Mouse (Mus musculus) spleen, postnatal 4 days (tissue): ENCODE measurements around the gene Ubiad1.
A peak's percentile ranks its signal among the peaks of the same experiment; 100 is the strongest.

Source experiments
- DNase-seq, 2 experiments: peaks; one replicate each; pipeline ENCODE4 v3.0.0; 2022; ENCODE audit warnings: low spot score in 2 of 2

Ubiad1 gene

DNA sequence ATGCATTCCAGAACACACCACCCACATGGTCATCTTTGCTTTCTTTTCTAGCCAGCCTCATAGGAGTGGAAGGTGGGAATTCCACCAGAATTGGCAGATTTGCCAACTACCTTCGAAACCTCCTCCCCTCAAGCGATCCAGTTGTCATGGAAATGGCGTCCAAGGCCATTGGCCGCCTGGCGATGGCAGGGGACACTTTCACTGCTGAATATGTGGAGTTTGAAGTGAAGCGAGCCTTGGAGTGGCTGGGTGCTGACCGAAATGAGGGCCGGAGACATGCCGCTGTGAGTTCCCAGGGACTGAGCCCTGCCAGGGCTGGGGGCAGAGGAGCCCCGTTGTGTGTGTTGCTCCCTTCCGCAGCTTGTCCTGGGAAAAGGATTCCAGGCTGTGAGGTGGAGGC lies 9.1 kb upstream of the Ubiad1 start:
- DNase-seq = no peak

DNA sequence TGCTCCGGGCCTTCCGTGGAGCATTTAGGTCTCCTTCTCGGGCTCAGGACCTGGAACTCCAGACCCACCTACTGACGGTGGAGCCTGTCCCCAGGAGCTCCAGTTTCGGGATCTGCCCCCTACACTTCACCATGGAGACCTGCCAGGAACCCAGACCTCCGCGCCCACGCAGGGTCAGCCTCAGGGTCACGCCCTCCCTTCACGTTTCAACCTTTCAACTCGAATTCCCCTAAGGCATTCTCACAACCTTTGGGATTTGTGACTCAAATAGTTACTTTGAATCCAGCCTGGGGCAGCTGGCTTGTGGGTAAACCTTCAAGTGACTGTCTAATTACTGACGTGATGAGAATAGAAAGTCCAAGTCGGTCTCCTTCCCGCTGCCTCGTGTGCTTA lies 4.3 kb upstream of the Ubiad1 start:
- peak in 1 of 2 experiments; percentile 44 for DNase-seq

DNA sequence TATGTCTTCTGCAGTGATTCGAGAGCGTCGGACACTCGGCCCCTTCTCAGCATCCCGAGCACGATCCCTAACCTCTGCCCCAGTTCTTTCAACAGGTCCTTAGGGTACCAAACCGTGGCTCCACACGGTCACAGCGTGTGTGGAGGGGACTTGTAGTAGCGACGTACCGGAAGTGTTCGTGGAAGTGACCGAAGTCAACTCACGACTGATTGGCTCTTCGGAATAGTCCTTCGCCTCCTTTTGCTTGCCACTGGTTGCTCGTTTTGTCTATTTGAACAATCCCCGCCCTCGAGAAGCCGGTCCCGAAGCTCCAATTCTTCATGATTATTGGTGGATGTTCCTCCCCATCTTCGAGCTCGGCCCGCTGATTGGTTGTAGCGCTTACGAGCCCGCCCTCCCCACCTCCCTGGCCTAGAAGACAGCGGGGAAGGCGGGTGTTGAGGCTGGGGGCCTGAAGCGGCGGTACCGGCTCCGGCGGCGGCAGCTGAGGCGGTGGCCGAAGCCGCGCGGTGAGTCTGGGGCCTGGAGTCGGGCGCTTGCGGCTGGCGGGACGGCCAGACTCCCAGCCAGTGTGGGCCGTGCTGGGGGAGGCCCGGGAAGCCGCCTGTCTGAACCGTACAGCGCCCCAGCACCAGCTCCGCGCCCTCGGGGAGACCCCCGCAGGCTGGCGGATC lies 3.7 kb upstream of the Ubiad1 start, which contains the start of gene Mtor:
TSS of gene Mtor (plus strand) at position 433 of the 674 bp plus-strand sequence.
- peak; percentile 93 to 95 for DNase-seq

DNA sequence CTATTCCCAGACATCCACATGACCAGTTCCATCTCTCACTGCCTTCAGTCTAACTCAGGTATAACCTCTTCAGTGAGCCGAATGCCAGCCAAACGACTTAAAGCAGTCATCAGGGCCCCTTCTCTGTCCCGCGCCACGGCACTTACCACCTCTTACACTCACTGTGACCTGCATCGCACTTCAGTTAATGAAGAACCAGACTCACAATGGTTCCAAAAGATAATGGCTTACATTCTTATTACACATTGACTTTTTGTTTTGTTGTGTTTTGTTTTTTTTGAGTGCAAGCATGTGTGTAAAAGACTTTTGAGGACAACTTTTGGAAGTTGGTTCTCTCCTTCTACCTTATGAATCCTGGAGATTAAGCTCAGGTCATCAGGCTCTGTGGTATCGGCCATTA lies 2.0 kb downstream of the Ubiad1 start:
- DNase-seq = no peak

DNA sequence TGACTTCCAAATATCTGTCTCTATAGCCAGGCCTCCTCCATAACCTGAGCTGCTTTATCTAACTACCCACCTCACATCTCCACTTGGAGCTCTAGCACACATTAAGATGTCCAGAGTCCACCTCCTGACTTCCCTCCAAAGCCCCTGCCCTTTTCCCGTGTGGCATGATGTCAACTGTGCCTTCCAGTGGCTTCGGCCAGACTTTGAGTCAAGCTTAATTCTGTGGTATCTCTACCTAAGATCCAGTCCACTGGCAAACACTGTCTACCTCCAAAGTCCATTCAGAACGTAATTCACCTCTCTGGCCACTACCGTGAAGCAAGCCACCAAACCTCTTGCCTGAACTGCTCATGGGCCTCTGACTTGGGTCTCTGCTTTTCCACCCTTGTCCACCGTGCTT lies 2.6 kb downstream of the Ubiad1 start:
- no peak for DNase-seq

DNA sequence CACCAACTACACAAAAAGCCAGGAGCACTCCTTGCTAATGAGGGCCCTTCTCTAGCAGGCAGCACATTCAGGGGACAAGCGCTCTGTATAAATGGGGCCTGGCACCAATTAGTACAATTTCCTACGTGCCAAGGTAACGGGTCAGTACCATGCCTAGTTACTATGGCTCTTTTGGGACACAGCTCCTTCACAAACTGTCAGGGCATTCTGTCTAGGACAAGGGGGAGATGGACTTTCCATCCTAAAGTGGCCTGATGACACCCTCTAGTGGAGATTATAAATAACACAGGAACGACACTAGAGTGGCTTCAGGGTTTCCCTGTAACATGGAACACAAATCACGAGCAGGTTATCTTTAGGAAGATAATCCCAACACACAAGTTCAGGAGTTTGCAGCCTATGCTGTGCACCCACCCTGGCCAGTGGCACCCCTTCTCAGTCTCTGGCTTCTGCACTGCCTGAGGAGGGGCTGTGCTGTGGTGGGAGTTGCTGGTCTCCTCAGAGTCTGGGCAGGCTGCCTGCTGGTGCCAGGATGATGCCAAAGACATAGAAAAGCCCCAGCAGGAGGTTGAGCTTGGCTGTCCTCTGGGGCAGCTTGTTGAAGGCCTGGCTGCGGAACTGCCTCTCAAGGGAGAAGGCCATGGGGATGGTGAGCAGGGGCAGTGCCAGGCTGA lies 8.8 kb downstream of the Ubiad1 start:
- no peak for DNase-seq

DNA sequence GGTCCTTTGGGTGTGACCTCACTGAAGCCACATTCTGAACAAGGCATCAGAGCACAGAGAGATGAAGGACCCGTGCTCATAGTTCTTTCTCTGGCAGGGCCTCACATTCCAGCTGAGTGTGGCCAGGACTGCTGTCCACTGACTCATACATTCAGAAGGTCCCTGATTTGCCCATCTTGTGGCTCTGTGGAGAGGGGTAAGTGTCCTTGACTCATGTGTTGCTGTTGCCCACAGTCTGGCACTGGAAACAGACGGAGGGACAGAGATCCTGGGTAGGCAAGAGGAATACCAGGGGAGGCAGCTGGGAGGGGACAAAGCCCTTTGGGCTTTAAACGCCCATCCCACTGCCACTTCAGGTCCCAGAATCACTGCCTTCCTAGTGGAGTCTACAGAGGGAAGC lies 9.5 kb downstream of the Ubiad1 start:
- DNase-seq = no peak

DNA sequence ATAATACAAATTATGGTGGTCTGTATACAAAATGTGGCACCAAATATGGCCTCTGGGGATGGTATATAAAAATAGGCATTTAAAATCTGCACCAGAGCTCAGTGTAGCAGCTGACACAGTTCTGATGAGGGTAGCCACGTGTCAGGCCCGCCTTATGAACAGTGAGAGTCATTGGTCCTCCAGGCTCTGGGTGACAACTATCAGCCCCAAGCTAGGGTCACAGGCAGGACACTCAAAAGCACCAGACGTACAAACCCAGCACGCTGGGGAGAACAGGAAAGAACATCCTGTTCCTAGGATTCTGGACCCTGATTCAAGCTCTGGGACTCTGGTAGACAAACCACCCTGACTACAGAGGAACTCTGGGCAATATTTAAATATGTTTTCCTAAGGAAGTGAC lies 10.0 kb downstream of the Ubiad1 start:
- DNase-seq = no peak

DNA sequence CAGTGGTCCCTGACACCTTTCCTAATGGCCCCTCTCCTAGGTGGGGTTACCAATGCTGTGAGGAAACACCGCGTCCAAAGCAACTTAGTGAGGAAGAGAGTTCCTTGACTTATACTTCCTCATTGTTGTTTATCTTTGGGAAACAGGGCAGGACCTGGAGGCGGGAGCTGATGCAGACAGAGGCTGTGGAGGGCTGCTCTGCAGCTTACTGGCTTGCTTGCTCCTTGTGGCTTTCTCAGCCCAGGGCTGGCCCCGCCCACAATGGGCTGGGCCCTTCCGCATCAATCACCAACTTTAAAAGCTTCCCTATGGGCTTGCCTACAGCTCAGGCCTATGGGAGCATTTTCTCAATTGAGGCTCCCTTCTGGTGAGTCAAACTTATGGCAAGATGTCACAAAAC lies 10.8 kb downstream of the Ubiad1 start:
- no peak for DNase-seq

DNA sequence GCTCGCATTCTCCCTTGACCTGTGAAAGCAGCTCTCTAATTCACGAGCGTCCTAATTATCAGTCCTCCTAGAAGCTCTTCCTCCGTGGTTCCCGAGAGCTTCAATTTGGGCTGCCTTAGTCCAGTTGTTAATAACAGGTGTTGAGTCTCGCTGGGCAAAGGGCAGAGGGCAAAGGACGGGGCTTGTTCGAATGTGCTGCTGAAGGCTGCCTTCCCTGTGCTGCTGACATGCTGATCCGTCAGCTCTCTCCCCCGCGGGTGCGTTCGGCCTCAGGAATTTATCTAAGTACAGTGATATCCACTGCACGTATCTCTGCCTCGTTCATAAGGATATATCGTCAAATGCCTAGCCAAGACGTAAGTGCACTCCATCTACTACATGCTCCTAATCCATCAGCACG lies 11.2 kb downstream of the Ubiad1 start:
- DNase-seq = no peak

DNA sequence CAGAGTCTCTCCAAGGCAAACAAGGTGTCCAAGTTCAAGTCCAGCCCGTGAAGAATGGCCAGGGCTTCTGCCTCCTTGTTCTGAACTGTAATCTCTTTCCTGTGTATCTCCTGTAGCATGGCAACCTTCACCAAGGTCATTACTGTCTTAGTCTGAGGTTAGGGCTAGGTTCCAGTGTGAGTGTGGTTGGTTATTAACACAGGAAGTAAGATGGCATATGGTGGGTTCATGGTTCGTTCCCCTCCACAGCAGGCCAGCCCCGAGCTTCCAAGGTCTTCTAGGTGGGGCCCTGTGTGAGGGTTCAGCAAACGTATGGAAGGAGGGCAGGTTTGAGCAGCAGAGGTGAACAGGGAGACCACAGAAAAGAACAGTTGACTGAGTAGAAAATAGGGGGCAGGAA lies 12.1 kb downstream of the Ubiad1 start:
- no peak for DNase-seq

DNA sequence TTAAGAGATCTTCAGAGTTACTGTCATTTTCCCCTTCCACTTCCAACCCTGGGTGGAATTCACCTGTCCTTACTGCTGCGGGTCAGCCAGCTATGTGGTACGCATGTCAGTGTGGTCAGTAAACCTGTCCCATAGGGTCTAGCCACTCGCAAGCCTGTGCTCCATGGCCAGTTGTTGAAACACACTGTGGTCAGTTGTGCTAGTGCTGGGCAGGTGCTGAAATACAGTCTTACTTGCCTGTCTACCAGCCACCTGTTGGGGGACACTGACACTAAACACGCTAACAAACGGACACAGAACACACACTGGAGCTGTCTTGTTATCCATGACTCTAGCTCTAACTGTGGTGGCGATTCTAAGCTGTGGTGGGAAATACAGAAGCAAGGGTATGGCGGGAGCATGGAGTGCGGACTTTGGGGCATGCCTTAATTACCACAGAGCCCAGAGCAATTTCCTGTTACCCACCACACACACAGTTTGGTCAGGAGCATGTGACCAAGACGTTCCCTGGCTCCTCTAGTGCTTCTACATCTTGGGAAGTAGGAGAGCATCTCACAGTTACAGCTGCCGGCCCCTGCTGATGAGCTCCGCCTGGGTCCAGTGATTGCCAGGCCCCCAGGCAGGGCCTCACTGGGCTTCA lies 13.6 kb downstream of the Ubiad1 start:
- no peak for DNase-seq

DNA sequence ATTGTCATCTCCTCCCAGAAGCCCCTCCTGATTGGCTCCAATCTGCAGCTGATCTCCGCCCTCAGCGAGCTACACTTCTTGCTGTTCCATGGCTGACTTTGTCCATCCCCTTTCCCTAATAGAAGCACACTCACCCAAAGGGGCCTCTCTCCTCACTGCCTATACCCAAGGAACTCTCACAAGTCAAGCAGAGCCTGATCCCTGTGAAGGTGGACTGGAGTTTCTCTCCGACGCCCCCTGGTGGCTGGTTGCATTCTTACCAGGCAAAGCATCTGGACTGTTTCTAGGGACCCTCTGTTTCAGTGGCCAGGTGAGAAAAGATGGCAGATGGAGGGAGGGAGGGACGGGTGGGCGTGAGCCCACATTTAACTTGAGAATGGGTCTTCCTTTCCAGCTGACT lies 14.9 kb downstream of the Ubiad1 start:
- DNase-seq = peak; percentile 61 to 90

DNA sequence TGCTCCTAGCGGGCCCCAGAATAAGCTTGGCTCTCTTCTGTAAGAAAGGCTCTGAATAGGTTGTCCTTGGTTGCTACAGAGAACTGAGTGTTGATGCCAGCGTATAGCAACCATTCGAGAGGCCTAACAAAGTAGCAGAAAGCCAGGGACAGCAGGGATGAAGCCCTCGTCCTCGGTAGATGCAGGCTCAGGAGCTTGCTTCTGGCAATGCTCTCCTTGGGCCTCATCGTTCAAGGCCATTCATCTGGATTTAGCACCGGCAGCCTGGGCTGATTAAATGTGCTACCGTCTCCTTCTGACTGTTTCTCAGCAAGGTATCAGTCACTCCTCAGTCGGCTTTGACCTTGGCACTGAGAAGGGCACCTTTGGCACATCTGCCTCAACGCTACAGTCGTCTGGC lies 15.4 kb downstream of the Ubiad1 start:
- no peak for DNase-seq

DNA sequence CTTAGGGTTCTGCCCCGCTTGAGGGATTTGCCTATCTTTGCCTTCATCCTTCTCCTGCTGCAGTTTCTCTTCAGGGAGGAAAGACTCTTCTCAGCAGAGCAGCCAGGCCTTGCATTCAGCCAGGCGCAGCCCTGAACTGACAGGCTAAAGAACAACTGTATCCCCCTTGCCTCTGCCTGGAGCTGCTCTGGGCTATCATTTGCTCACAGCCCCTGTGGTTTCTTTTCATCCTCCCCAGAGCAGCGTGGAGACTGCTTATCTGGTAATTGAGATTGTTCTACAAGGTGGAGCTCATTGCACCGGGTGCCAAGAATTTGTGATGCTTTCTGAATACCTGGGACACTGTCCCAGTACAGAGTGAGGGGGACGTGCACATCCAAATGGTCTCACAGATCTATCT lies 16.0 kb downstream of the Ubiad1 start:
- DNase-seq = no peak

DNA sequence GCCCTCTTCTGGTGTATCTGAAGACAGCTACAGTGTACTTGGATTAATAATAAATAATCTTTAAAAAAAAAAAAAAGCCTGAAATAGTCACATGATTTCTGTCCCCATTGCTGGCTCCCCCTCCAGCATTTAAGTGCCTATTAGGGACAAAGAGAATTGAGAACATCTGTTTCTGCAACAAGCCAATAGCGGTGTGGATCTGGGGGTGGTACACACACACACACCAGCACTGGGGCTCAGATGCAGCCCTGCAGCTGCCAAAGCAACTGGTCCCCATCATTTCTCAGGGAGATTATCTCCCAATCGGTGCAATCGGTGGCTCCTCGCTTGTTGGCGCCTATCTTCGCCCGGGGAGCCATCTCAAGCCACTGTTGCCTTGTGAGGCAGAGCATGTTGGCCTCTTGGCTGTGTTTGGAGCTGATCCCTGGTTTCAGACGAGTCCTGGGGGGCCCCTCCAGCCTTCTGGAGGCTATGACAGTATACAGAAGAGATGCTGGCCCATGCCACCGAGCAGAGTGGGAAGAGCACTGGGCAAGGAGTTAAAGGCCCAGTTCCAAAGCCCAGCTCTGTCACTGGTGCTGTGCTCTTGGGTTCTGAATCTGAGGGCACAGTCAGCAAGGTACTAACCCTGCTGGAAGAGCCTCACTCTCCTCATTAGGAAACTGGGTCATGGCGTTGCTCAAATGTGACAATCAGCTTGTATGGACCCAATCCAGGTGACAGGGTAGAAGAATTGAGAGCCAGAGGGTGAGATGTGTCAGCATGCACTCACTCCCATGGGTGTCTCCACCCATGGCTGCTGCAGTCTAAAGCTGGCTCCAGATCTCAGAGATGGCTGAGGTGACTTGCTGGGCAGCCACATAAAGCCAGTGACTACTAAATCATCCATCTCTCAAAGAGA lies 17.4 kb downstream of the Ubiad1 start:
- no peak for DNase-seq

DNA sequence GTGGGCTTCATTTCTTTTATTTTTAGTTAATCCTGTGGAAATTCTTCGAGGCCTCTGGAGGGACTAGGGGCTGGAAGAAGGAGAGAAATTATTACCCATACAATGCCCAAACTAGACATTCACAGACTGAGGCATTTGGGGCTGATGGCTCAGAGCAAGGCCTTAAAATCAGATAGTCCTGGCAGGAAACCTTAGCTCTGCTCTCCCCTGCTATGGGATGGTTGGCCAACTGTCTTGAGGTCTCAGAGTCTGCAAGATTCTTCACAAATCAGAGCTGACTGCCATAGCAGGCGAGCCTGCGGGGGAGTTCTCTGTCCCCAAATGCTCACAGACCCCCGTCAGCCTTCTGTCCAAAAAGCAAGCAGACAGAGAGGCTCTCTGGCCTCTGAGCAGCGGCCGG lies 27.0 kb downstream of the Ubiad1 start:
- no peak for DNase-seq

DNA sequence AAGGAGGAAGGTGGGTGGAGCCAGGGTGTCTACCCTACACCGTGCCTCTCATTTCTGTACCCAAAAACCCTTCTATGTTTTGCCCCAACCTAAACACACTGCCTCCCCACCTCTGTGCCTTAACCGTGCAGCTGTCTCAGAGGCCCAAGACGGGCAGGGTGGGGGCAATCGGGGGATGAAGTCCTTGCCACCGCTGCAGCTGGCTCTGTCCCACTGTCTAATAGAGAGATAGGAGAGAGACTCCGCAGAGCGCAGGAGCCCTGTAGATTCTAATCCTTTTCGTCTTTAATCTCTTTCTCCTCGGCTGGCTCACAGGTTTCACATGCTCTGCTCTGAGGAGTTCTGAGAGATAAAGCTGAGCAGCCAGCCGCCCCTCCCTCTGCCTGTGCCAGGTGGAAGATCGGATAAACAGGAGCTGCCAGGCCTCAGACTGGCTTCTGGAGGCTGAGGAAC lies 27.5 kb downstream of the Ubiad1 start:
- peak in 1 of 2 experiments; percentile 28 for DNase-seq

DNA sequence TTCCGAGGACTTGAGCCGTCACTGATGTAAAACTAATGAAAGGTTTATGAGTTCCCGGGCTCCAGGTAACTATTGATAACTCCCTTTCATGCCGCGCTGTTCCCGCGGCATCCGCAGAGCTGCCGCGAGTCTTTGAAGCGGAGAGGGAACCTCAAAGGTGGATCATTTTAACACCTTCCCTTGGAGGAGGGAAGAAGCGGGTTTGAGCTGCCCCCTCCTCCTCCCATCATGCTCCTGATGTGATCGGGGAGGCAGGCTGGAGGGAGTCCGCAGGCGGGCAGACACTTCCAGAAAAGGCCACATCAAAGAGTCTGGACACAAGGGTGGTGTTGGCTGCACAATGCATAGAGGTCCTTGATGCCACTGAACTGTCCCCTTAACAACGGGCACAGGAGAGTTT lies 29.0 kb downstream of the Ubiad1 start:
- DNase-seq = no peak

DNA sequence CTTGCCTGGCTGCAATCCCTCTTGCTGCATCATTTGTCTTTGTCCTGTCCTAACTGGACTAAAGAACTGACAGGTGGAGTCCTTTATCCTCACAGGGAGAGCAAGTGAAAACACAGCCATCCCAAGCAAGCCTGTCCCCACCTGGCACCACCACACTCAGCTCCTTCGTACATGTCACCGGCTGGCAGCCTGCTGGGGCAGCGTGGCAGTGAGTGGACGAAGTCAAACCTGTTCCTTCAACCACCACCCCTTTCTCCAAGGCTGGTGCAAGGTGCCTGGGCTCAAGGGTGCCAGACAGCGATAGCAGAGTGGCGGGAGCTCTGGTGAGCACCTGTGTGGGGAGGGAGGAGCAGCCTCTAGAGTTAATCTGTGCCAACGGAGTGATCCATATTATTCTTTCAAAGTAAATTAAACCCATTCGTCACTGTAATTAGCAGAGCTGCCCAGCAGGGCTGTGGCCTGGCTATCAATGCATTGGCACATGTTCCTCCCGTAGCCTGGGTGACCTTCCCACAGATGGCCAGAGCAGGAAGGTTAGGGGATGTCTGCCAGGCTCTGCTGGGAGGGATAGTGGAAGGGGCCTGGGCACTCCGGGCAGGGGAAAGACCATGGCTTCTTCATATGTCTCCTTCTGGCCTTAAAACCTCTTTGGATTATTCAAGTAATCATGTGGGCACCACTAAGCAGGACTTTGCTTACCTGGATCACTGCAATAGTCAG lies 36.2 kb downstream of the Ubiad1 start:
- DNase-seq = no peak

DNA sequence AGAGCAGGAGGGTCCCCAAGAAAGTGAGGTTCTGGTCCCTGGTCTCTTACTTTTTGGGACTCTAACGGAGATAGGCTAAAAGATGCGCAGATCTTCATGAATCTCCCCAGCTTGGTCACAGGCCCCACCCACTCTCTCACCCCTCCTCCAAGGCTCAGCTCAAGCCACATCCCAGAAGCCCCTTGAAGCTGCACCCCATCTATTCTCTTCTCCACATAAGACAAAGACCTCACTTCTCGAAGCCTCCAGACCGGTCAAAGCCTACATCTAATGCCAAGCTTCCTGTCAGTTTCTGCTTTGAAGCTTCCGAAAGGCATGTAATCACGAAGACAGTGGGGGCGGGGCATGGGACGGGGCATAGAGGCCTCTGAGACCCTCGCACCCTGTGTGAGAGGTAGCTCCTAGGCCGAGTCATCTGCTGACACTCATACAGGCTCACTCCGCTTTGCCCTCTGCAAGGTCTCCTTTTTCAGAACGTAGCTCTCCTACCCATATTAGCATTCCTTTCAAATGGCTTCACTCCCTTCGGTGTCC lies 39.2 kb downstream of the Ubiad1 start:
- no peak for DNase-seq
